Mouse (Mus musculus): ENCODE measurements at regions not wholly inside any gene's neighbourhood (a gene's known extent, or its start where the extent isn't known, plus 50 kb on each side); places are given as distances from the start of the nearest gene placed in this dataset.

GRCm38 (mm10) chrX:121301915-121302314 is 989.0 kb upstream of the H2afb3 start:
- 38% methylated on average over 6 of the region's 6 CpGs for WGBS
- Histone ChIP-seq H3K36me3 (ENCODE audit: control insufficient read depth, insufficient read depth, low read length) (no peaks in the 10 kb centered on the region), H3K27ac (no peak overlapping the region), H3K27me3 (ENCODE audit: control insufficient read depth, insufficient read depth, low read length) (no peaks in the 10 kb centered on the region), H3K9ac (ENCODE audit: low read depth, low read length) (no peak overlapping the region), H3K4me3 (no peak overlapping the region), H3K79me2 (replicated peaks; ENCODE audit: control insufficient read depth, insufficient read depth, low read length) (no peaks in the 10 kb centered on the region), H3K4me1 (ENCODE audit: control insufficient read depth, insufficient read depth, low read length) (no peaks in the 10 kb centered on the region)
- no peak for DNase-seq
- intact Hi-C loops (cut with DNase I): no loop called here
- no peak for TF ChIP-seq EP300 (IDR thresholded peaks at IDR 0.05; ENCODE audit: insufficient read depth, low read depth, low read length)
- TF ChIP-seq POLR2A (IDR thresholded peaks at IDR 0.05; ENCODE audit: insufficient read depth, low read depth, low read length): no peak
- TF ChIP-seq CTCF (IDR thresholded peaks at IDR 0.05): no peak

- H3K4me3 ChIP-seq: no peak overlapping the region
- no peaks in the 10 kb centered on the region for H3K4me1 ChIP-seq (ENCODE audit: control insufficient read depth, insufficient read depth, low read length)
- no peaks in the 10 kb centered on the region for H3K27me3 ChIP-seq (ENCODE audit: control insufficient read depth, insufficient read depth, low read length)
- intact Hi-C loops (cut with DNase I): no loop called here
- no peaks in the 10 kb centered on the region for H3K36me3 ChIP-seq (ENCODE audit: control insufficient read depth, insufficient read depth, low read length)
- DNase-seq: no peak
- no peaks in the 10 kb centered on the region for H3K79me2 ChIP-seq (replicated peaks; ENCODE audit: control insufficient read depth, insufficient read depth, low read length)
- H3K9ac ChIP-seq (ENCODE audit: low read depth, low read length): no peak overlapping the region
- TF ChIP-seq CTCF (IDR thresholded peaks at IDR 0.05): no peak
- no peak for TF ChIP-seq POLR2A (IDR thresholded peaks at IDR 0.05; ENCODE audit: insufficient read depth, low read depth, low read length)
- no peak for TF ChIP-seq EP300 (IDR thresholded peaks at IDR 0.05; ENCODE audit: insufficient read depth, low read depth, low read length)
- no peak overlapping the region for H3K27ac ChIP-seq
These were observed 978.3 kb upstream of the H2afb3 start for GRCm38 (mm10) chrX:121291239-121291638.

GRCm38 (mm10) chrX:121270071-121270470 is 957.2 kb upstream of the H2afb3 start:
- intact Hi-C loops (cut with DNase I): no loop called here
- no peak overlapping the region for H3K4me3 ChIP-seq
- H3K27me3 ChIP-seq (ENCODE audit: control insufficient read depth, insufficient read depth, low read length): no peaks in the 10 kb centered on the region
- no peak overlapping the region for H3K9ac ChIP-seq (ENCODE audit: low read depth, low read length)
- H3K27ac ChIP-seq: no peak overlapping the region
- DNase-seq: no peak
- H3K79me2 ChIP-seq (replicated peaks; ENCODE audit: control insufficient read depth, insufficient read depth, low read length): no peaks in the 10 kb centered on the region
- H3K36me3 ChIP-seq (ENCODE audit: control insufficient read depth, insufficient read depth, low read length): no peaks in the 10 kb centered on the region
- TF ChIP-seq CTCF (IDR thresholded peaks at IDR 0.05) (no peak), EP300 (IDR thresholded peaks at IDR 0.05; ENCODE audit: insufficient read depth, low read depth, low read length) (no peak), POLR2A (IDR thresholded peaks at IDR 0.05; ENCODE audit: insufficient read depth, low read depth, low read length) (no peak)
- H3K4me1 ChIP-seq (ENCODE audit: control insufficient read depth, insufficient read depth, low read length): no peaks in the 10 kb centered on the region

- DNase-seq: no peak
- no peaks in the 10 kb centered on the region for H3K36me3 ChIP-seq (ENCODE audit: control insufficient read depth, insufficient read depth, low read length)
- no peaks in the 10 kb centered on the region for H3K4me1 ChIP-seq (ENCODE audit: control insufficient read depth, insufficient read depth, low read length)
- no peak overlapping the region for H3K9ac ChIP-seq (ENCODE audit: low read depth, low read length)
- H3K4me3 ChIP-seq: no peak overlapping the region
- H3K79me2 ChIP-seq (replicated peaks; ENCODE audit: control insufficient read depth, insufficient read depth, low read length): no peaks in the 10 kb centered on the region
- H3K27me3 ChIP-seq (ENCODE audit: control insufficient read depth, insufficient read depth, low read length): no peaks in the 10 kb centered on the region
- WGBS: 14% methylated on average over 2 of the region's 2 CpGs
- intact Hi-C loops (cut with DNase I): loop anchor here (1.0 kb wide), 1 partner anchor 15 kb away; no protein-coding TSS in a partner anchor
- TF ChIP-seq POLR2A (IDR thresholded peaks at IDR 0.05; ENCODE audit: insufficient read depth, low read depth, low read length) (no peak), EP300 (IDR thresholded peaks at IDR 0.05; ENCODE audit: insufficient read depth, low read depth, low read length) (no peak), CTCF (IDR thresholded peaks at IDR 0.05) (no peak)
- no peak overlapping the region for H3K27ac ChIP-seq
These were observed 956.7 kb upstream of the H2afb3 start for GRCm38 (mm10) chrX:121269620-121270019.

GRCm38 (mm10) chrX:121232142-121233000 is 919.5 kb upstream of the H2afb3 start:
- Histone ChIP-seq H3K79me2 (replicated peaks; ENCODE audit: control insufficient read depth, insufficient read depth, low read length) (no peaks in the 10 kb centered on the region), H3K4me1 (ENCODE audit: control insufficient read depth, insufficient read depth, low read length) (no peaks in the 10 kb centered on the region), H3K9ac (ENCODE audit: low read depth, low read length) (no peak overlapping the region), H3K4me3 (no peak overlapping the region), H3K27ac (no peak overlapping the region), H3K36me3 (ENCODE audit: control insufficient read depth, insufficient read depth, low read length) (no peaks in the 10 kb centered on the region), H3K27me3 (ENCODE audit: control insufficient read depth, insufficient read depth, low read length) (no peaks in the 10 kb centered on the region)
- intact Hi-C loops (cut with DNase I): no loop called here
- TF ChIP-seq EP300 (IDR thresholded peaks at IDR 0.05; ENCODE audit: insufficient read depth, low read depth, low read length) (no peak), CTCF (IDR thresholded peaks at IDR 0.05) (no peak), POLR2A (IDR thresholded peaks at IDR 0.05; ENCODE audit: insufficient read depth, low read depth, low read length) (no peak)
- DNase-seq: no peak
- WGBS: 39% methylated on average over 3 of the region's 3 CpGs

Data from heart, adult 2 months (tissue).